Mouse (Mus musculus) hindbrain, postnatal 0 days (tissue): Measurements from ENCODE around the gene Pde7b. TPM values are rescaled to one million over a fixed set of nuclear protein-coding genes. Genes with fewer than 3 reads are reported as not detected.

Source experiments
- ATAC-seq: fragments of 200-750 bp; cut with Nextera tagmentation; 2 replicates; pipeline ENCODE4 v1.8.0; 2017; ENCODE audit warnings: mild to moderate bottlenecking, moderate TSS enrichment, moderate library complexity
- DNase-seq: peaks from one replicate; pipeline ENCODE4 v3.0.0-alpha.2; 2015; ENCODE audit warnings: low spot score
- H3K27ac ChIP-seq: fragments of 300-500 bp; sonication (generic); 2 replicates; pipeline ENCODE4 v1.5.1; 2014; ENCODE audit warnings: mild to moderate bottlenecking
- H3K27me3 ChIP-seq: fragments of 300-500 bp; sonication (generic); 2 replicates; pipeline ENCODE4 v1.6.1; 2014; ENCODE audit warnings: low read length, mixed read lengths; ENCODE audit not compliant: insufficient read depth
- H3K36me3 ChIP-seq: fragments of 300-500 bp; sonication (generic); 2 replicates; pipeline ENCODE4 v1.6.1; 2014; ENCODE audit warnings: low read length, mixed read lengths; ENCODE audit not compliant: insufficient read depth
- H3K4me1 ChIP-seq: fragments of 300-500 bp; sonication (generic); 2 replicates; pipeline ENCODE4 v1.6.1; 2014; ENCODE audit warnings: antibody characterized with exemption, low read length, mixed read lengths; ENCODE audit not compliant: insufficient read depth
- H3K4me2 ChIP-seq: fragments of 300-500 bp; sonication (generic); 2 replicates; pipeline ENCODE4 v1.6.1; 2014; ENCODE audit warnings: low read depth, mild to moderate bottlenecking, low read length, moderate library complexity, mixed read lengths
- H3K4me3 ChIP-seq: fragments of 300-500 bp; sonication (generic); 2 replicates; pipeline ENCODE4 v1.5.1; 2014; ENCODE audit warnings: low read length
- H3K9ac ChIP-seq: fragments of 300-500 bp; sonication (generic); replicated peaks from 2 replicates; pipeline ENCODE4 v1.6.1; 2014; ENCODE audit warnings: mild to moderate bottlenecking, low read length, moderate library complexity, mixed read lengths
- H3K9me3 ChIP-seq: fragments of 300-500 bp; sonication (generic); 2 replicates; pipeline ENCODE4 v1.6.1; 2016; ENCODE audit warnings: low read length, mixed read lengths
- CTCF ChIP-seq: IDR thresholded peaks from 2 replicates; pipeline ENCODE4 v1.5.1; 2016; ENCODE audit warnings: antibody characterized with exemption, control low read depth, low read depth
- WGBS: fragments of 180-500 bp; shearing (Covaris S2); extraction: QIAGEN DNeasy Blood & Tissue Kit; methylation state at CpG from one replicate; pipeline ENCODE4 v1.1.7; 2014; 5-methylcytosine and 5-hydroxymethylcytosine counted together
- polyA plus RNA-seq: library from polyadenylated mRNA; unstranded; fragments of >200 nt; fragmentation: Nextera tagmentation; extraction: Ambion mirVana; gene quantifications from 2 replicates; pipeline ENCODE4 v1.2.1, GENCODE M21; 2015
- total RNA-seq: library from RNA; depleted of rRNA; stranded (reverse); fragments of >200 nt; gene quantifications from 2 replicates; pipeline ENCODE4 v1.2.3, GENCODE M21; 2014

Gene Pde7b
- total and polyA plus RNA-seq, 2 experiments from 2014 or later = 2.3 to 7.9 TPM

- Histone ChIP-seq H3K4me3 (no peak overlapping the region), H3K9me3 (no peaks in the 10 kb centered on the region), H3K4me2 (no peak overlapping the region), H3K36me3 (no peaks in the 10 kb centered on the region), H3K9ac (no peak overlapping the region), H3K27me3 (no peaks in the 10 kb centered on the region), H3K27ac (peak overlapping the region; percentile 32; the same call in 1 of the 2 replicates), H3K4me1 (no peaks in the 10 kb centered on the region)
- TF ChIP-seq CTCF = no peak
- DNase-seq = peak; percentile 35
- WGBS = 53% methylated on average over 11 of the region's 11 CpGs
- ATAC-seq = peak; percentile 58; the same call in 1 of the 2 replicates
Observed at GRCm38 (mm10) chr10:20492216-20492964, 232.5 kb downstream of the Pde7b start.

DNA sequence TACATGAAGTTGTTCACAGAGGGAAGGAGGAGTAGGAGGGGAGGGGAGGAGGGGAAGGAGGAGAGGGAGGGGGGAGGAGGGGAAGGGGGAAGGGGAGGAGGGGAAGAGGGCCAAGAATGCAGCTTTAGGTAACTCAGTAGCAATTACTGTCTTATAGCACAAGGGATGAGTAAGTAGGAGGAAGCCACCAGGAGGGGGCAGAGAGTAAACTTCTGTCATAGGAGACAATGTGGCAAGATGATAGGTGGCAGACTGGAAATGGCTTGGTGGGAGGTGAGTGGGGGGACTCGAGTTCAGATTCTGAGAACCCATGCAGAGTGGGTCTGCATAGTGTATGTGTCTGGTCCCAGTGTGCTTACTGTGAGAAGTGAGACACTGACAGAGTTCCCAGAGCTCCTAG is 234.1 kb downstream of the Pde7b start:
- Histone ChIP-seq H3K4me3 (no peak overlapping the region), H3K4me1 (no peaks in the 10 kb centered on the region), H3K27ac (no peak overlapping the region), H3K9me3 (no peaks in the 10 kb centered on the region), H3K36me3 (no peaks in the 10 kb centered on the region), H3K27me3 (no peaks in the 10 kb centered on the region), H3K9ac (no peak overlapping the region), H3K4me2 (no peak overlapping the region)
- WGBS = 40% methylated on average over 1 of the region's 1 CpGs
- no peak for ATAC-seq
- TF ChIP-seq CTCF = peak; percentile 23
- DNase-seq = no peak

- H3K9ac ChIP-seq = no peak overlapping the region
- 88% methylated on average over 8 of the region's 8 CpGs for WGBS
- ATAC-seq = no peak
Observed at GRCm38 (mm10) chr10:20490281-20490680, 234.6 kb downstream of the Pde7b start.

DNA sequence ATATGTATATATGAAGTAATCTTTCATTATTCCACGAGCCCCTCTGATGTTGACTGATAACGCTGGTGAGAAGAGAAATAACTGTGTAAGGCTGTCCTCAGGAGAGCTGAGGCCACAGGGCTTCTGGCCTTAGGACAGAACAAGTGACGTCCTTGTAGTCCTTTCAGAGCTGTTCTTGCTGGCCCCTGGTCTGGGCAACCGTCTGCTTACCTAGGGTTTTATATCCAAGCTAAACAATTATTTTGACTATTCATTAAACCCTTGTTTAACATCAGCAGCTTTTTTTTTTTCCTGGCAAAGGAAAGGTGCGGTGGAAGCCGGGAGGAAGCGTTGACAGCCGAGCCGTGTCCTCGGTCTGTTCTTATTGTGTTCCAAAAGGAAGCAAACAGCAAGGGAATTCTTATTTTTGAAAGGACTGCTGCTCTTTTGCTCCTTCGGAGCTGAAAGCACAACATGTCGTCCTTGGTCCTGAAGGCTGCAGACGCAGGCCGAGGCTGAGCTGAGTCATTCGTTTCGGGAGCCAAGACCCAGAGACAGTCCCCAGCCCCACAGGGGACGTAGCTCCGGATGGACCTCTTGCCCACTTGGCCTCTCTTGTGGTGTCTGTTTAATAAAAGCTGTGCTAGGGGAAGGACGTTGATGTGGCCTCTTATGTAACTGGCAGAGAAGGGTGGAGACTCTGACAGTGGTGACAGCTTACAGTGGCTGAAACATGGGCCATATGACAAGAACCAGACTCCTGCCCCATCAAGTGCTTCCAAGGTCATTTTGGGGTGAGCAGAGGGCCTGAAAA is 238.2 kb downstream of the Pde7b start:
- ATAC-seq (0 out of 2 replicates have a peak, but pooled peaks have one; percentile 38), DNase-seq (no peak)
- Histone ChIP-seq H3K4me1 (no peaks in the 10 kb centered on the region), H3K9ac (no peak overlapping the region), H3K4me3 (no peak overlapping the region), H3K9me3 (no peaks in the 10 kb centered on the region), H3K27ac (no peak overlapping the region), H3K4me2 (no peak overlapping the region), H3K27me3 (no peaks in the 10 kb centered on the region), H3K36me3 (no peaks in the 10 kb centered on the region)
- WGBS = 69% methylated on average over 19 of the region's 19 CpGs
- TF ChIP-seq CTCF = no peak

More at GRCm38 (mm10) chr10:20490281-20490680, 234.6 kb downstream of the Pde7b start:
- Histone ChIP-seq H3K4me2 (no peak overlapping the region), H3K9me3 (no peaks in the 10 kb centered on the region), H3K4me3 (no peak overlapping the region), H3K36me3 (no peaks in the 10 kb centered on the region), H3K4me1 (no peaks in the 10 kb centered on the region), H3K27me3 (no peaks in the 10 kb centered on the region), H3K27ac (no peak overlapping the region)
- no peak for TF ChIP-seq CTCF
- no peak for DNase-seq

DNA sequence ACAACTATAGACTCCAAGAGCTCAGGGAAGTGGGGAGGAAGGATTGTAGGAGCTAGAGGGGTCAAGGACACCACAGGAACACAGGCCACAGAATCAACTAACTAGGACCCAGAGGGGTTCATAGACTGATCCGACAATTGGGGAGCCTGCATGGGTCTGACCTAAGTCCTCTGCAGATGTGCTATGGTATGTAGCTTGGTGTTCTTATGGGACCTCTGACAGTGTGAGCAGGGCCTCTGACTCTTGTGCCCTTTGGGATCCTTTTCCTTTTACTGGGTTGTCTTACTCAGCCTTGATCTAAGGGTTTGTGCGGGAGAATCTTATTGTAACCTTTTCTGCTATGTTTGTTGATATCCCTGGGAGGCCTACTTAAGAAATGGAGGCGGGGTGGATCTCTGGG is 239.1 kb downstream of the Pde7b start:
- ATAC-seq = no peak
- Histone ChIP-seq H3K4me3 (no peak overlapping the region), H3K9me3 (no peaks in the 10 kb centered on the region), H3K27me3 (no peaks in the 10 kb centered on the region), H3K27ac (no peak overlapping the region), H3K4me1 (no peaks in the 10 kb centered on the region), H3K4me2 (no peak overlapping the region), H3K36me3 (no peaks in the 10 kb centered on the region), H3K9ac (no peak overlapping the region)
- 74% methylated on average over 3 of the region's 3 CpGs for WGBS
- no peak for DNase-seq
- no peak for TF ChIP-seq CTCF

- TF ChIP-seq CTCF = no peak
Observed at GRCm38 (mm10) chr10:20479481-20479880, 245.4 kb downstream of the Pde7b start.

More at GRCm38 (mm10) chr10:20479481-20479880, 245.4 kb downstream of the Pde7b start:
- DNase-seq (no peak), ATAC-seq (no peak)
- Histone ChIP-seq H3K4me2 (no peak overlapping the region), H3K4me3 (no peak overlapping the region), H3K9me3 (no peaks in the 10 kb centered on the region), H3K9ac (no peak overlapping the region), H3K27me3 (no peaks in the 10 kb centered on the region), H3K36me3 (no peaks in the 10 kb centered on the region), H3K4me1 (no peaks in the 10 kb centered on the region), H3K27ac (no peak overlapping the region)
- WGBS = 74% methylated on average over 8 of the region's 8 CpGs
